In the genomic region with DNA sequence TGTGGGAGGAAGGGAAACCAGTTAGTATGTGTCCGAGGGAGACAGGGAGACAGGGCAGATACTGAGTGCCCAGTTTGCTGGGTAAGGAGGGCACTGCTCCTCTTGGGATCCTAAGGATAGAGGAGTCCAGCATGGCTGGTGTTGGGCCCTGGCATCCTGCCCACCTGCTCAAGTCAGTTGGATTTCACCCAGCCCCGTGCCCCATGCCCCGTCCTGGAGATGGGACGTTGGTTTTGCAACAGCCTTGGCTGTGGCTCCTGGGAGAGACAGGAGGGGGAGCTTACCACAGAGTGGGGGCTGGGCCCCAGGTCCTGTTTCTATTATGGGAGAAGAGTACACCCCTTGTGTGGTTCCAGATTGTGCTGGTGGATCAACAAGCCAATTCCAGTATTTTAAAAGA, we compare ENCODE assay signal across 11 mouse cellular contexts. TPM values are rescaled to one million over a fixed set of nuclear protein-coding genes. Genes with fewer than 3 reads are reported as not detected.
DNase-seq lines count a peak whose midpoint lies in the region; ATAC-seq and TF ChIP-seq lines count a peak whose summit lies in the region.
"Had no signal": no experiment of that assay in that cellular context is flagged by ENCODE, and none has a peak within 500 bp of the region (broad histone marks: within the 10 kb centered on the region; RNA-seq: fewer than 3 reads in every experiment).

No protein-coding gene starts in this region.

- TF ChIP-seq CTCF in lung, adult 2 months (IDR thresholded peaks at IDR 0.05; ENCODE audit: insufficient read depth, low read length): no peak

- TF ChIP-seq POLR2A in lung, adult 2 months (IDR thresholded peaks at IDR 0.05; ENCODE audit: borderline replicate concordance, extremely low read depth, low read depth, low read length): no peak

- no peaks in the 10 kb centered on the region for H3K9me3 ChIP-seq in midbrain, embryonic 13.5 days
- H3K9me3 ChIP-seq: stomach, embryonic 15.5 days had no signal

- no peak overlapping the region for H3K27ac ChIP-seq in midbrain, embryonic 13.5 days
- H3K27ac ChIP-seq: stomach, embryonic 15.5 days had no signal

- H3K9ac ChIP-seq in midbrain, embryonic 13.5 days (replicated peaks): no peak overlapping the region
- H3K9ac ChIP-seq: stomach, embryonic 15.5 days had no signal

- no peak overlapping the region for H3K4me2 ChIP-seq in midbrain, embryonic 13.5 days (replicated peaks)
- H3K4me2 ChIP-seq: stomach, embryonic 15.5 days had no signal

- 30% methylated on average over 4 of the region's 4 CpGs for WGBS in lung, adult 2 months
- 68% methylated on average over 4 of the region's 4 CpGs for WGBS in midbrain, embryonic 13.5 days

- ATAC-seq in monocyte, adult 5-6 weeks (replicated peaks; ENCODE audit: insufficient number of reproducible peaks, low FRiP score, low TSS enrichment, poor library complexity, severe bottlenecking): no peak
- no peak for ATAC-seq in midbrain, embryonic 13.5 days

- peaks cover 5% of the 10 kb centered on the region; the same call in 1 of the 2 replicates for H3K4me1 ChIP-seq in lung, adult 2 months (ENCODE audit: control insufficient read depth, insufficient read depth, low read length)
- peaks cover 12% of the 10 kb centered on the region for H3K4me1 ChIP-seq in midbrain, embryonic 13.5 days (replicated peaks)

- H3K27me3 ChIP-seq in midbrain, embryonic 13.5 days: peaks cover 39% of the 10 kb centered on the region
- H3K27me3 ChIP-seq: stomach, embryonic 15.5 days had no signal

- H3K36me3 ChIP-seq in midbrain, embryonic 13.5 days: no peaks in the 10 kb centered on the region
- H3K36me3 ChIP-seq: stomach, embryonic 15.5 days had no signal

- no peak overlapping the region for H3K4me3 ChIP-seq in lung, adult 2 months (replicated peaks; ENCODE audit: extremely low read depth, low read depth, low read length)
- H3K4me3 ChIP-seq in midbrain, embryonic 13.5 days (replicated peaks): no peak overlapping the region
- H3K4me3 ChIP-seq: stomach, embryonic 15.5 days had no signal

- DNase-seq in gastrocnemius, adult 18-20 months (ENCODE audit: low spot score): peak; percentile 67
- no peak for DNase-seq in gastrocnemius, postnatal 4 days (ENCODE audit: low spot score in 2 of 2)
- DNase-seq in 416B (ENCODE audit: low read depth): peak; percentile 75
- DNase-seq in gastrocnemius, adult 8-10 months (ENCODE audit: low spot score in 2 of 2): peak; percentile 53 to 80
- DNase-seq in lung, adult 2 months: peak; percentile 53
- no peak for DNase-seq in thymus, postnatal 25 days

RNA-seq across cellular contexts. Expression of a gene that starts 1.6 kb away (rescaled TPM):
- total RNA-seq in gastrocnemius, adult 18-20 months (2021): not detected
- under 1 TPM in 1 of 2 experiments, not detected in 1; 0.29 TPM for total RNA-seq in gastrocnemius, postnatal 4 days (2021)
- not detected for total RNA-seq in gastrocnemius, adult 8-10 months (2022)
- polyA plus RNA-seq in lung, adult 2 months (2012; rRNA removed): 0.11 and 0.85 TPM in 2 replicates
- not detected in 3 replicates for total RNA-seq in monocyte, adult 5-6 weeks (2017)
- polyA plus RNA-seq in midbrain, embryonic 13.5 days (2015; fragmentation: Nextera tagmentation; extraction: Ambion mirVana): not detected in 2 replicates
- total RNA-seq: layer of hippocampus, postnatal 14 days had no signal
- polyA plus RNA-seq: neural tube, embryonic 11.5 days had no signal

RNA-seq across cellular contexts. Expression of a gene that starts 6.2 kb away (rescaled TPM):
- 100 to 1,000 TPM in 1 of 2 experiments, 10 to 100 TPM in 1; 46.0 to 111 TPM for total RNA-seq in gastrocnemius, adult 18-20 months (2021)
- 100 to 1,000 TPM in 1 of 2 experiments, 10 to 100 TPM in 1; 85.8 to 154 TPM for total RNA-seq in gastrocnemius, postnatal 4 days (2021)
- total RNA-seq in gastrocnemius, adult 8-10 months (2022): 100 to 1,000 TPM in 1 of 4 experiments, 10 to 100 TPM in 3; 10.7 to 257 (median 39.5) TPM
- 297 and 1,797 TPM in 2 replicates for polyA plus RNA-seq in lung, adult 2 months (2012; rRNA removed)
- not detected in 3 replicates for total RNA-seq in monocyte, adult 5-6 weeks (2017)
- not detected in 2 replicates for polyA plus RNA-seq in midbrain, embryonic 13.5 days (2015; fragmentation: Nextera tagmentation; extraction: Ambion mirVana)
- total RNA-seq: layer of hippocampus, postnatal 14 days had no signal
- polyA plus RNA-seq: neural tube, embryonic 11.5 days; stomach, embryonic 15.5 days had no signal

RNA-seq across cellular contexts. Expression of a gene that starts 10.0 kb away (rescaled TPM):
- total RNA-seq in gastrocnemius, adult 18-20 months (2021): under 1 TPM; 0.11 to 0.17 TPM
- total RNA-seq in gastrocnemius, postnatal 4 days (2021): 1 to 10 TPM; 1.2 to 1.3 TPM
- under 1 TPM in 1 of 4 experiments, not detected in 3; 0.40 TPM for total RNA-seq in gastrocnemius, adult 8-10 months (2022)
- 8.4 and 8.9 TPM in 2 replicates for polyA plus RNA-seq in lung, adult 2 months (2012; rRNA removed)
- total RNA-seq in monocyte, adult 5-6 weeks (2017): 0.95 TPM in 1 of 3 replicates, not detected in the others
- 426 and 432 TPM in 2 replicates for polyA plus RNA-seq in midbrain, embryonic 13.5 days (2015; fragmentation: Nextera tagmentation; extraction: Ambion mirVana)

RNA-seq across cellular contexts. Expression of a gene that starts 10.2 kb away (rescaled TPM):
- total RNA-seq in gastrocnemius, adult 18-20 months (2021): not detected
- total RNA-seq in gastrocnemius, postnatal 4 days (2021): under 1 TPM in 1 of 2 experiments, not detected in 1; 0.47 TPM
- not detected for total RNA-seq in gastrocnemius, adult 8-10 months (2022)
- polyA plus RNA-seq in lung, adult 2 months (2012; rRNA removed): 3.6 and 5.0 TPM in 2 replicates
- total RNA-seq in monocyte, adult 5-6 weeks (2017): not detected in 3 replicates
- polyA plus RNA-seq in midbrain, embryonic 13.5 days (2015; fragmentation: Nextera tagmentation; extraction: Ambion mirVana): 14.9 and 16.9 TPM in 2 replicates

RNA-seq across cellular contexts. Expression of a gene that starts 24.3 kb away (rescaled TPM):
- total RNA-seq in gastrocnemius, adult 18-20 months (2021): 10 to 100 TPM; 31.2 to 32.8 TPM
- 10 to 100 TPM; 39.4 to 41.1 TPM for total RNA-seq in gastrocnemius, postnatal 4 days (2021)
- total RNA-seq in gastrocnemius, adult 8-10 months (2022): 10 to 100 TPM; 30.8 to 37.1 (median 32.9) TPM
- 76.2 and 79.1 TPM in 2 replicates for polyA plus RNA-seq in lung, adult 2 months (2012; rRNA removed)
- total RNA-seq in monocyte, adult 5-6 weeks (2017): 13.3 to 16.8 TPM (median 13.3 TPM) in 3 replicates
- polyA plus RNA-seq in midbrain, embryonic 13.5 days (2015; fragmentation: Nextera tagmentation; extraction: Ambion mirVana): 62.9 and 69.1 TPM in 2 replicates

Comparison
In these comparisons a context has a peak if more than half of its experiments do, and no peak if none do; other contexts are left out.
1. DNase-seq: peak in gastrocnemius, adult 18-20 months (single experiment), 416B (single experiment), gastrocnemius, adult 8-10 months (2 of 2) and lung, adult 2 months (single experiment); none in gastrocnemius, postnatal 4 days (0 of 2) and thymus, postnatal 25 days (single experiment).
2. RNA of a gene that starts 6.2 kb away (total RNA-seq): 85.8 to 154 TPM in gastrocnemius, postnatal 4 days, 46.0 to 111 TPM in gastrocnemius, adult 18-20 months and 10.7 to 257 TPM in gastrocnemius, adult 8-10 months; not detected in monocyte, adult 5-6 weeks; every median in the first group is over 10 times any median in the second.